Mouse (Mus musculus) adrenal gland, postnatal 36 days (tissue): ENCODE measurements around the gene AI837181. TPM values are rescaled to one million over a fixed set of nuclear protein-coding genes. Genes with fewer than 3 reads are reported as not detected.

Experiments
- DNase-seq, 2 experiments: peaks; one replicate each; pipeline ENCODE4 v3.0.0; 2021; ENCODE audit warnings: mixed read lengths in 1 of 2
- total RNA-seq, 2 experiments: library from RNA; stranded (reverse); gene quantifications; 2 replicates each; pipeline ENCODE4 v1.2.3; 2021

The AI837181 gene
- total RNA-seq, 2 experiments from 2014 or later: 43.7 to 50.6 TPM

DNA sequence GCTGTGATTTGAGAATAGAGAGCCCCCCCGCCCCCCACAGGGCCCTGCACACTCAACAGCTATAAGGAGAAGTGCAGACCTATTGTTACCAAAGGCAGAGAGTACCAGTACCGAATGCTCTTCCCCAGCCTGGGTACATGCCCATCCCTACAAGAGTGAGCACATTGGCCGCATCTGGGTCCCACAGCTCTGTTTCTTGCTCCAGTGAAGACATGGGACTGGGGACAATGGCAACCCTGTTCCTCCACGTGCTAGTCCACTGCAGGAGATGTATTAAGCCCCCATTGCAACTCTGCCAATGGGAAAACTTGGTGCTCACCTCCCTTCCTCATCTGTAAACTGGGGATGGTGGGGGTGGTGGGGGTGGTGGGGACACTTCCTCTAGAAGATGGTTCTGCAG, 11.1 kb upstream of the AI837181 start:
- no peak for DNase-seq

DNA sequence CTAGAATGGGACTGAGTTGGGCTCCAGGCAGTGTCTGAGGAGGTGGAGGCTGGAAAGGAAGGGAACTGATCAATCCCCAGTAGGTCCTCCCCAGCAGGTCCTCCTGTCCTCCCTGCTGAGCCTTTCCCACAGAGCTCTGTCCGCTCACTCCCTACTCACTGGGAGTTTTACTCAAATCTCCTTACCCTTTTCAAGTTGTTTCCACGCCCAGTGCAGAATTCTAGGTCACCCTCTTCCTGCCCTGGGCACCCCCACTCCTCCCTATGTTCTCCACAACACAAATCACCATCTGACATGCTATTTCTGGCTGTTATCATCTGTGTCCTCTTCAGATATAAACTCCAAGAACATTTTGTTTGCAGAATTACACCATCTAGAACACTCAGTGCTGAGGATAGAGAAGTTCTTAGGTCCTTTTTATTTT, 10.4 kb upstream of the AI837181 start:
- peak; percentile 37 to 68 for DNase-seq

DNA sequence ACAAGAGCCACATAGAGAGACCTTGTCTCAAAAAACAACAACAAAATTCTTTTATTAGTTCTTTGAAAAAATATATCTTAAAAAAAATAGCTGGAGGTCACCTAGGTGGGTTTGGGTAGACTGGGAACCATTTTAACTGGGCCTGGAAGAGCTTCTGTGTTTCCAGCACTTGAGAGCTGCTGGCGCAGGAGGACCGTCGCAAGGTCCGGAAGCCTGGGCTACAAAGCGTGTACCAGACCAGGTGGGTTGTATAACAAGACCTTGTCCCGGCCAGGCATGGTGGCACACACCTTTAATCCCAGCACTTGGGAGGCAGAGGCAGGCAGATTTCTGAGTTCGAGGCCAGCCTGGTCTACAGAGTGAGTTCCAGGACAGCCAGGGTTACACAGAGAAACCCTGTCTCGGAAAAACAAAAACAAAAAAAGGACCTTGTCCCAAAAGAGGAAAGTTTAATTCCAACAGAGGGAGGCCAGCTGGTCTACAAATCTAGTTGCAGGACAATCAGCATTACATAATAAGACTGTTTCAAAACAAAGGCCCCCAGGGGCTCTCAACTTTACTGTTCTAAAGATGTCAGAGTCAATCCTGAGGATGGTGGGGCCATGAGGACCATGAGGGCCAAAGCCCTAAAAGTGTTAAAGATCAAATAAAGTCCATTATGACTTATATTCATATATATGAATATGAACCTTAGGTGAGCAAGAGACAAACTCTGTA, 6.0 kb upstream of the AI837181 start:
- no peak for DNase-seq

DNA sequence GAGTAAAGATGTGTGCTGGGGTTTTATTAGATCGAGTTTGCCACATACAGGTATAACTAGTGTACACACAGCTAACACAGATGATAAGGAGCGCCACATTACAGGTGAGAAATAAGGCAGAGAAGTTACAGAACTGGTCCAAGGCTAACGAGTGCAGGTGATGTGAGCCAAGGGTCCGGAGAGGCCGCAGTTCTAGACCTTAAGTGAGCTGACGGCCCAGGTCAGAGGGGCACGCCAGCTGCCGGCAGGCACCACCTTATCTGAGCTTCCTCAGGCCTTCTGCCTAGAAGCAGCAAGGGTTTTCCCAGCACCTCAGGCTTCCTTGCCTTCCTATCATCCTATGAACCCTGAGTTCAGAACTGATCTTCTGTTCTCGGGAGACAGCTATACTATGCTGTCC, 5.3 kb upstream of the AI837181 start:
- no peak for DNase-seq

DNA sequence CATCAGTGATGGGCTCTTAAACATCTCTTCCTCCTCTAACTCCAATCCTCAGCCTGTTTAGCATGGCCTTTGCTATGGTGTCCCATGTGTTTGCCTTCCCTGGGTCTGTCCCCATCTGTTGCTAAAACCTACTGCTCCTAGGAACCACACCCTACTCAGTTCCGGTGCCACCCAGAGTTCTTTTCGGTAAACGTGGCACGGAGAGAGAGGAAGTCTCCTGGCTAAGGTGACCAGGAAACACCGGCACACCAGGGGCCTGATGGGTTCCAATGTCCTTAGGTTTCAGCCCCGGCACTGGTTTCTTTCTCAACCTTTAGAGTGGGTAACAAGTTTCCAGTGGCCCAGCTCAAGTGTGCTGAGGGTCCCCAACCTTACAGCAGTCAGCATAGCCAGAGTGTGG, 4.4 kb upstream of the AI837181 start:
- DNase-seq: no peak

DNA sequence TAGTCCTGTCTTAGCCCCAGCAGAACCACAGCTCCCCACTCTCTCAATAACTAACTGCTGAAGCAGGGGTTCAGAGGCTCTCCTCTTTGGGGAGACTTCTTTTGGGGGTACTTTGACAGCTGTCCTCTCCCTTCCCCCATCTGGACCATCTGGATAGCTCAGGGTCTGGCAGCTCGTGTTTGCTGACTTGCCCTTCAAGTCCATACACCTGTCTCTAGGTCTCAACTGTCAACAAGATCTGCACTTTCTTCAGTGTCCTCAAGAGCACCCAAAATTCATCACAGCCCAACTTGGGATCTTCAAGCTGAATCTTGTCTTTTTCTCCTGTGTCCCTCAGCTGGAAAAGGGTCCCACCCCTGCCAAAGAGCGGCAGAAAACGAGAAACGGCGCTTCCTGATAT, 3.2 kb upstream of the AI837181 start:
- DNase-seq: no peak

DNA sequence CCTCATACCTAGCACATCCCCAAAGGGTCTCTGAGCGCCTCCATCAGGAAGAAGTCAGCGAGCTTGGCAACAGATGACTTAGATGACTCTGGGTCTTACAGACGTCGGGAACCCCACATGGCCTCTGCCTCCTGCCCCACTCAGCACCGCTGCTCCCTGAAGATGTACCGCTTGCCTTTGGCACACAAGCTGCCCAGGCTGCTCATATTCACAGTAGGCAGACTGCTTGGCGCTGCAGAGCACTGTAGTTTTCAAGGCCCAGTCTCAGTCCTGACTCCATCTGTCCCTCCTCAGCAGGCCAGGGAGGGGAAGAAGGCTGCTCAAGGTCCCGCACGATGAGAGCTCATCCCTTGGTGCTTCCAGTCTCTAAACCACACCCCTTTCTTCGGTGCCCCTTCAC, 2.7 kb upstream of the AI837181 start:
- no peak for DNase-seq

DNA sequence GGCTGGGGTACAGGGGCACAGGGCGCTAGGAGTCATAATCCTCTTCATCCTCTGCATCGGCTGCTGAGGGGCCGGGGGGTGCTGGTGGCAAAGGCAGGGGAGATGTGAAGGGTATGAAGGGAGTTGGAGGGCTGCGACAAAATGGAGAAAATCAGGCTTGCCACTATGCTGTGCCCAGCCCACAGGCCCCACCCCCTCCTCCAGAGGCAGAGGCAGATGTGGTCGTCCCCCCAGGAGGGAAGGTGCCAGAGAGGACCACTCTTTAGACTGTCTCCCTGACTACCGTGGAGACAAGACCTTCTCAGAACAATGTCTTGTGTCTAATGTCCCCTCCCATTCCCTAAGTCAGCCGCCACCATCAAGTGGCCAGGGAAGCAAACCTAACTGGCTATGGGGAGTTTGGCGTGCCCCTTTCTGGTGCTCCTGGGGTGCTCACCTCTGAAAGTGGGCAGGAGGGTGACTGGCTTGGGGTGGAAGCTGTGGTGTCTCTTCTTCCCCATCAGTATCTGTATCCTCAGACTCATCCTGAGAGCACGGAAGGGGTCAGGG, 2.0 kb upstream of the AI837181 start:
- DNase-seq: no peak

DNA sequence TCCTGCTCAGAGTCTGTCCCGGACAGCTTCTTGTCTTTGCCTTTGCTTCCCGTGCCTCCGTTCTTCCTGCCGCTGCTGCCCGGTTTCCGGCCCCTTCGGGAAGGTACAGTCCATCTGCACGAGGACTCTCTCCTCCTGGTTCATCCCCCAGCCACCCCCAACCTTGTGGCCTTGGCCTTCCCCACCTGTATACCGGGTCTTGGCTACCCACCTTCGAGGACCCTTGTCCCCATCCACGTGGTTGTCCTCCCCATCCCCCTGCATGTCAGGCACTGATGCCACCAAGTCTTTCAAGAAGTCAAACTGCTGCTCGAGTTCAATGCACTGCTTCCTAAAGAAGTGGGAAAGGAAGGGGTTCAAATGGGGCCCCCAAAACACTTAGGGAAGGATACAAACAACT, 1.4 kb upstream of the AI837181 start:
- no peak for DNase-seq

DNA sequence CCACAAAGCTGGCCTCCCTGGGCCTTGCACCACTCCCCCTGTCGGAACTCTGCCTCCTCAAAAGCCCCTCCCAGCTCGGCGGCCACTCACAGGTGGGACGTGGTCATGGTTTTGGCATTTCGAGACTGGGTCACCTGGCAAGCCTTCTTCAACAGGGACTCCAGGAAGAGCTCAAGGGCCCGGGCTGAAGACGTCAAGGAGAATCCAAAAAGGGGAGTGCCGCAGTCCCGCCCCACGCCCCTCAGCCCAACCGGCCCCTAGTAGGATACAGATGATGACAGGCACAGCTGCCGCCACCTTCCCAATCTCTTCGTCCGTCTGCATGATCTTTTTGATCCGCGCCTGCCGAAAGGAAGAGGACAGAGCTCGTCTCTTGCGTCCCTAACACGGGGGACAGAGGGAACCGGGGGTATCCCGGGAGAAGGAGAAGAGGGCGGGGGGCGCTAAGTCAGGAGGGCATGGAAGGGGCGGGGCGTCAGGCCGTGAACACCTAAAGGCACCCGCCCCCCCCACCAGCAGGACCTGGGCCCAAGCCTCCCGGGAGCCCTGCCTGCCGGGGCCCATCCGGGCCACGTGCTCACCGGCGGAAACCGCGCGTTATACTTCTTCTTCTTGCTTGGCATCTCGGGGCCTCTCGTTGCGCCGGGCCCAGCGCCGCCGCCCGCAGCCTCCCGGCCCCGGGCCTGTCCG, 707 bp upstream of the AI837181 start:
- DNase-seq: peak in 1 of 2 experiments; percentile 88

DNA sequence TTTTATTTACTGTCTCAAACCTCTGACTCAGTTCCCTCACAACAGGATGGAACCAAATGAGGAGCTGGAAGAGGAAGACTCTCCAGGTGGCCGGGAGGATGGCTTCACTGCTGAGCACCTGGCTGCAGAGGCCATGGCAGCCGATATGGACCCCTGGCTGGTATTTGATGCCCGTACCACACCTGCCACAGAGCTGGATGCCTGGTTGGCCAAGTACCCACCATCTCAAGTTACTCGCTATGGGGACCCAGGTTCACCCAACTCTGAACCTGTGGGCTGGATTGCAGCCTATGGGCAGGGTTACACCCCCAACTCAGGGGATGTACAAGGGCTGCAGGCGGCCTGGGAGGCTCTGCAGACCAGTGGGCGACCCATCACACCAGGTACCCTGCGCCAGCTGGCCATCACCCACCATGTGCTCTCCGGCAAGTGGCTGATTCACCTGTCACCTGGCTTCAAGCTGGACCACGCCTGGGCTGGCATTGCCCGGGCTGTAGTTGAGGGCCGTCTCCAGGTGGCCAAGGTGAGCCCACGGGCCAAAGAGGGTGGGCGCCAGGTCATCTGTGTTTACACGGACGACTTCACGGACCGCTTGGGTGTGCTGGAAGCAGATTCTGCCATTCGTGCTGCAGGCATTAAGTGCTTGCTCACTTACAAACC, 1.1 kb downstream of the AI837181 start:
- DNase-seq: no peak

DNA sequence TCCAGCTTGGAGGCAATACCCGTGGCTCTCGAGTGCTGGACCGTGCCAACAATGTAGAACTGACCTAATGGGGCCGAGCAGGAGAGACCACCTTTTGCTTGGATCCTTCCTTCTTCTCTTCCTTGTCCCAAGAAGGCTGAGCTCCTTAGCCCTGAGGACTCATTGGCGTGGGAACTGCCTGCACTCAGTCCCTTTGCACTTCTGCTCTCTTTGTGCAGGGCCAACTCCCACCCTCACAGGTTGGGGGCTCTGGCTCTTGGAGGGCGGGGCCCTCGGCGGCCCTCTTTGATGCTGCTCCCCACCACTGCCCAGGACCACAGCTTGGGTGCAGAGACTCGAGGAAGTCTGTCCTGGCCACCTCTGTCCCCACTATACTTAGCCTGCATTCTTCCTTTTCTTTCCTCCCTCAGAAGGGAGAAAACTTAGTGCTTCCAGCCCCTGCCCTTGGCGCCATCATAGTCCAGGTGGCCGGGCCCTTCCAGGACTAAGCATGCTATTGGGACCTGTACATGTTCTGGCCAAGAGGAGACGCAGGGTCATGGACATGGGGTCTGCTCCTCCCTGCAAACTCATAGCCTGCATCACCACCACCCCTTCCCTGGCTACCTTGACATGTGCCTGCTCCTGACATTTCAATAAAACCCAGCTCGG, 1.8 kb downstream of the AI837181 start:
- no peak for DNase-seq

DNA sequence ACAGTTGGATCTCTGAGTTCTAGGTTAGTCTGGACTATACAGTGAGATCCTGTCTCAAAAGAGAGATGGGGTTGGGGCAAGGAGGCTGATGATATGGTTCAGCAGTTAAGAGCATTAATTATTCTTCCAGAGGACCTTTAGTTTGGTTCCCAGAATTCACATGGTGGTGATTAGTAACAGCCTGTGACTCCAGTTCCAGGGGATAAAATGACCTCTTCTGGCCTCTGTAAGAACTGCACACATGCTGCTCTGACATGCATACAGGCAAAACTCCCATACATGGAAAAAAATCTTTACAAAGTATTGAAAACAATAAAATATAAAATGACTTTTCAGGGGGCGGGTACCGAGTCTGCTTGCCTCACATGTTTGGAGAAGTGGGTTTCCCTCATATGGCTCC, 3.1 kb downstream of the AI837181 start:
- peak in 1 of 2 experiments; percentile 56 for DNase-seq

DNA sequence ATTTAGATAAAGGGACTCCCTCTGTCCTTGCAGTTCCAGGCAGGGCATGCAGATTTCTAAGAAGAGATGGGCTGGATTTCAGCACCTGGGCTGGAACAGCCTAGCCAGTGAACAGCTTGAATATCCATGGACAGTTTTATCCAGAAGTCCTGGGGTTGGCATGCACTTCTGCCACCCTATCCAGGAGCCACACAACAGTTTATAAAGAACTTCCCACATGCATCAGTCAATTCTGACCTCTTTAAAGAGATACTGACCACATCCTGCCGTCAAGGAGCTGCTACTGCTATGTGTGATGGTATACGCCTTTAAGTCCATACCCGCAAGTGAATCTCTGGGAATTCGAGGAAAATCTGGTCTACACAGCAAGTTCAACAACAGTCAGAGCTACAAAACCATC, 4.3 kb downstream of the AI837181 start:
- DNase-seq: no peak

DNA sequence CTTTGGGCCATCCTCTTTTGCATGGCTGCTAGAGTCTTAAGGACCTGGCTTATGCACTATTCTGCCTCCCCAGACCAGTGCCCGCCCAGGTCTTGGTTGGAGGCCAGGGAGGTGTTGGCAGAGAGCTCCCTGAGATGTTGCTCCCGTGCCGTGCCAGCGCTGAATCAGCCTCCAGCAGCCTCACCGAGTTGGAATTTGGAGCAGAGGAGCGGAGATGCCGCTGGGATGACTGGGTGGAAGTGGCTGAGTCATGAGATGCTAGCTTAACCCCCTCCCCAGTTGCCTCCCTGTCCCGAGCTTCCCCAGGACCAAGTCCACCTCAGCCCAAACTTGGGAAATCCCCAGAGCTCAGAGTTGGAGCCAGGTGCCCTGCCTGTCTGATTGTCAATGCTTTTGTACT, 4.9 kb downstream of the AI837181 start:
- DNase-seq: peak; percentile 90 to 91

DNA sequence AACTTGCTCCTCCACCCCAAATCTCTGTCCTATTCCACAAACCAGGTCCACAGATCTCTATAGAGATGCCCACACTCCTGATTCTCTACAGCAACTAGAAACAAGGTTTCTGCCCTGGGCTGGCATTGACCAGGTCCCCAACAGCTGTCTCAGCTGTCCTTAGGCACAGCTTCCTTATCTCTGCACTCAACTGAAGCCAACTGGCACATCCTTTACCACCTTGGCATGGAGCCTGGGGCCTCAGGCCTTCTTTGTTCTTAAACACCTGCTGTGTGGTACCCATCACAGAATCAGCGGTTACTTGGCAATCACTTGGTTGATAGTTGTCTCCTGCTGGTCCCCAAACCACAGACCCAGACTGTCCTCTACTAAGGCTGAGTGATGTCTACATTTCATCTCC, 5.5 kb downstream of the AI837181 start:
- DNase-seq: peak in 1 of 2 experiments; percentile 60

DNA sequence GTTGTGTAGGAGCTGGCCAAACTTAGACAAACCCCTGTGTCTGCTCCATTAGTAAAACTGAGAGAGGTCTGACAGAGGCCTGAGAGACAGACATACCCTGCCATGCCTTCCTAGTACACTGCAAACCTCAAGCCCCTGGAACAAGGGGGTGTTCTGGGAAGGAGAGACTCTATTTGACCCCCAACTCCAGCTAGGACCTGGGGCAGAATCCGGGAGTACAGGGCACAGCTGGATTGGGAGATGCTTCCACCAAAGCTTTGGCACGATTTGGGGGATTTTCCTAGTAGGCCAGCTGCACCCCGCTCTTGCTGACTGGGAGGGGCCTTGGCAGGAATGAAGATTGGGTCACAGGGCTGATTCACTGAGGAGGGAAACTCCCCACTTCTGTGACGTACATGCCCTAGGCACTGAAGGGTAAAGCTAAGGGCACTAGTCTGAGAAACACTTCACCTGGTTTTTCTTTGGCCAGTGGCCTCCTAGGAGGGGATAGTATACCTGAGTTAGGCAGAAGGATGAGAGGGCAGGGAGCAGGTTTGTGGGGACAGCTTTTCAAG, 7.0 kb downstream of the AI837181 start:
- DNase-seq: peak; percentile 44 to 60

DNA sequence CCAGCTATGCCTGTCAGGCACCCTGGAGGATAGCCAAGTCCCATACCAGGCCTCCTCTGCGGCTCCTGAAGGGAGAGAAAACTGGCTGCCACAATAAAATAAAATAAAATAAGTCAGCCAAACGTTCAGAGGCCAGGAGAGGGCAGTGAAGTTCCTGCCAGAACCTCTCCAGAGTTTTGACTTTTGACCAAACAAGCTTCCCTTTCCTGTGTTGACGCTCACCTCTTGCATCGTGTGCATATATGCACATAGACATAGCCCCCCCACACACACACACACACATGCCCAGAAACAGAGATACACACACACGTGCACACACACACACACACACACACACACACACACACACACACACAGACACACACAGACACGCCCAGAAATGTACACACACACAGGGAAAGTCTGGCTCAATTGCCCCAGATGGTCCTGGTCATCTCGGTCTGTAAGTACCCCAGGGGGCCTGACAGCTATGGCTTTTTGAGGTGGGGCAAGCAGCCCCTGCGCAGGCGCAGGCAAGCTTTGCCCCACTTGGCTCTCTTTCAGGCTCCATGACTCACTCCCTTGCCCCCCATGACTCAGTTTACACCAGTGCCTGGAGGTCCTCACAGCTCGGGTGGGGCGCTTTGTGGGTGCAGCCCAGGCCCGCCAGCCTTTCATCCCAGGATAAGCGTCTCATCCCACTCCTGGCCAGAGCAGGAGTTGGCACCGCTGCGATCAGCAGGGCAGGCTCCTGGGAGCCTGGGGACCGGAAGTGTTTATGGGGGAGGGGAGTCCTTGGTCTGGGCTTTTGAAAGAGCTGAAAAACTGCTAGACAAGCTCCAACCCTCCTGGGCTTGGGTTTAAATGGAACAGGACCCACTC, 8.3 kb downstream of the AI837181 start:
- DNase-seq: peak; percentile 64 to 78

DNA sequence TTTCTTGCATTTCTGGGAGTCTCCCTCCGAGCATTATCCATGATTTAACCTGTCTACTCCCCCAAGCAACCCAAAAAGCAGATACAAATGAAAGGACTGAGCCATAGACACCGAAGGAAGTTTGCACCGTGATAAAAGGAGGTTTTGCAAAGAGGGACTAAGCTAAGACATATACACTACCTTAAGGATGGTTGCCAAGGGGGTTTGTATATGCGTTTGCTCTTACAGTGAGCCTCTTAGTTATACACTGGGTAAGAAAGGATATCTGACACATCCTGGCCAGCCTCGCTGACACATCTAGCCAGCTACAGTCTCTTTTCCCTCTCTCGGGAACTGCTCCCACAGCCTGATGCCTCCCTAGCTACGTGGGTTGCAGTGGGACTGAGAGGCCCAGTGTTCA, 9.0 kb downstream of the AI837181 start:
- no peak for DNase-seq

DNA sequence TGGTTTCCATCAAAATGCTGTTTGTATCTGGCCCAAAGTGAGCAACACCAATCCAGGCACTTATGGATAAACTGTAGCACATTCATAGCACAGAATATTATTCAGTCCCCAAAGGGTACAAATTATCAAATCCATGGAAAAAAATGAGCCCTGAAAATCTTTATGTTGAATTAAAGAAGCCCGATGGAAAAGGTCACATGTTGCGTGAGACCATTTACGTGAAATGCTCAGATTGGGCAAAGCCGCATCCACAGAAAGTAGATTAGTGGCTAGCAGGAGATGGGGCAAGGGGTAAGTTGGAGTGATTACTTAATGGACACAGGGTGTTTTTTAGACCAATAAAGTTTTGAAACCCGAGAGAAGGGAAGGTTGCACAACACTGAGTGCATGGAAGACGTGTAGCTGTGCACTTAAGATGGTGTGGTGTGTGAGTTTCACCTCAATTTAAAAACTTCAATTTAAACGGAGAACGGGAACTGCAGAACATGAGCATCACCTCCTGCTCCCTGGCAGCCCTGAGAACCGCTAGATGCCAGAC, 19.5 kb downstream of the AI837181 start:
- DNase-seq: no peak

DNA sequence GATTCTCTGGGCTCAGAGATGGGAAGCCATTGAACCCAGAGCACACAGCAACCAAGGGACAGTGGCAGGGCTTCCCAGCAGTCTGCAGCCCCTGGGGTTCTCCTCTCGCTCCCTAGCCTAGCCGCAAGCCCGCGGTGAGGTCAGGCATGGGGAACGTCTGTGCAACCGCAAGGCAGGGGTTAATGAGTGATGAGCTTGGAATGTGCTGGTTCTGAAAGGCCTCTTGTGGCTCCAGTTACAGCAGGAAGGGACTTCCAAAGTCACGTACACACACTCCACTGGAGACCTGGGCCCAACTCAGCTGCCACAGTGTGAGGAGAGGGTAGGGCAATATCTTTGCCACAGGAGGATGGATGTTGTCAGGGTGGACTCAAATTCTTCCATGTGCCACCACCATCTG, 20.0 kb downstream of the AI837181 start:
- DNase-seq: no peak
